Comparison of ENCODE assay signal across 8 mouse cellular contexts in the genomic region with DNA sequence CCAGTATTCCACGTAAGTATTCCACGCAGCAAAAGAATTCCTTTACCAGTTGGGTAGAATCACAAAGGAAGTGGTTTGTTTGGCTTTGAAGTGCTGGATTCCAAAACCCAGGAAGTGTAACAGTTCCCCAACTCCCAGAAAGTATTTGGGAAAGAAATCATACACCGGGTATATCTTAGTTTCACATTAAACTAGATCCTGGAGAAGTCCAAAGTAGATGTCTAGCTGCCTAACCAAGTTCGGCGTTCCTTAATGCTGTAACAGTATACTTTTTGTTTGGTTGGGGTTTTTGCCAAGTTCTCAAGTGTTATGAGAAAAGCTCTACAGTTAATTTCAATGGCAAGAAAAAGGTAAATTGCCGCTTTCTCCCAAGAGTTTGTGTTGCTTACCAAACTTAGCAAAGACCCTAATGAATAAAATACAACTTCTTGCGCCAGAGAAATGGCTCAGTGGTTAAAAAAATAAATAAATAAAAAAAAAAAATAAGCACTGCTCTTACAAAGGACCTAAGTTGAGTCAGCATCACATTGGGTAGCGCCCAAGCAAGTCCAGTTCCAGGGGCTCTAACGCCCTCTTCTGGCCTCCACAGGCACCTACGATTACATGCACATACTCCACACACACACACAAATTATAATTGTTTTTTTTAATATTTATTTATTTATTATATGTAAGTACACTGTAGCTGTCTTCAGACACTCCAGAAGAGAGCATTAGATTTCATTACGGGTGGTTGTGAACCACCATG. TPM values are rescaled to one million over a fixed set of nuclear protein-coding genes. Genes with fewer than 3 reads are reported as not detected.
DNase-seq lines count a peak whose midpoint lies in the region; ATAC-seq and TF ChIP-seq lines count a peak whose summit lies in the region.

No protein-coding gene starts in this region.

- H3K36me3 ChIP-seq in G1E (replicated peaks), result peaks cover 28% of the 10 kb centered on the region
- no peaks in the 10 kb centered on the region for H3K36me3 ChIP-seq in forebrain, embryonic 11.5 days (ENCODE audit: control insufficient read depth, insufficient read depth, low read length)
- H3K36me3 ChIP-seq in intestine, embryonic 14.5 days (ENCODE audit: control insufficient read depth, insufficient read depth, low read length), result peaks cover 27% of the 10 kb centered on the region
- peaks cover 13% of the 10 kb centered on the region for H3K36me3 ChIP-seq in small intestine, adult 2 months (ENCODE audit: control insufficient read depth, insufficient read depth, low read length)

- H3K9me3 ChIP-seq in G1E (replicated peaks), result no peaks in the 10 kb centered on the region
- H3K9me3 ChIP-seq in forebrain, embryonic 11.5 days (ENCODE audit: control insufficient read depth, low read length), result no peaks in the 10 kb centered on the region
- no peaks in the 10 kb centered on the region for H3K9me3 ChIP-seq in intestine, embryonic 14.5 days (ENCODE audit: control insufficient read depth, low read length)

- H3K4me3 ChIP-seq in G1E (ENCODE audit: low read depth, low read length), result peak overlapping the region; percentile 92
- H3K4me3 ChIP-seq in forebrain, embryonic 11.5 days (ENCODE audit: low read depth, low read length), result peak overlapping the region; percentile 96
- peak overlapping the region; percentile 88 for H3K4me3 ChIP-seq in intestine, embryonic 14.5 days (ENCODE audit: low read depth, low read length)
- H3K4me3 ChIP-seq in small intestine, adult 2 months (ENCODE audit: low read depth, low read length), result no peak overlapping the region

- H3K4me1 ChIP-seq in G1E (ENCODE audit: insufficient read depth, low read depth, low read length), result peaks cover 12% of the 10 kb centered on the region
- 0 out of 2 replicates have a peak, but pooled peaks cover 2% of the 10 kb centered on the region for H3K4me1 ChIP-seq in forebrain, embryonic 11.5 days (replicated peaks; ENCODE audit: control insufficient read depth, insufficient read depth, low read length)
- H3K4me1 ChIP-seq in intestine, embryonic 14.5 days (replicated peaks; ENCODE audit: control insufficient read depth, insufficient read depth, low read length), result peaks cover 5% of the 10 kb centered on the region
- H3K4me1 ChIP-seq in small intestine, adult 2 months (ENCODE audit: control insufficient read depth, insufficient read depth, insufficient read length, low read length), result no peaks in the 10 kb centered on the region

- no peak for ATAC-seq in G1E (ENCODE audit: extremely low read depth, insufficient number of reproducible peaks, low FRiP score, poor library complexity, severe bottlenecking)
- ATAC-seq in forebrain, embryonic 11.5 days (replicated peaks; ENCODE audit: low FRiP score), result no peak
- ATAC-seq in intestine, embryonic 14.5 days (replicated peaks; ENCODE audit: low FRiP score, low TSS enrichment, low read depth), result no peak

- H3K27ac ChIP-seq in forebrain, embryonic 11.5 days (ENCODE audit: low read depth, low read length), result peak overlapping the region; percentile 95; the same call in 1 of the 2 replicates
- peak overlapping the region; percentile 98 for H3K27ac ChIP-seq in intestine, embryonic 14.5 days (ENCODE audit: low read depth)
- H3K27ac ChIP-seq in small intestine, adult 2 months (ENCODE audit: insufficient read depth, low read depth, low read length), result peak overlapping the region; percentile 84; the same call in 1 of the 2 replicates

- H3K9ac ChIP-seq in forebrain, embryonic 11.5 days (ENCODE audit: low read length), result peak overlapping the region; percentile 97
- H3K9ac ChIP-seq in intestine, embryonic 14.5 days (ENCODE audit: low read length), result peak overlapping the region; percentile 89

- TF ChIP-seq POLR2A in small intestine, adult 2 months (IDR thresholded peaks at IDR 0.05; ENCODE audit: low read depth, low read length), result no peak

- peak; percentile 47 for DNase-seq in adrenal gland, adult 2 months
- DNase-seq in adrenal gland, postnatal 4 days (ENCODE audit: low spot score in 2 of 2), result no peak
- DNase-seq in G1E (ENCODE audit: low spot score), result no peak
- DNase-seq in forebrain, embryonic 11.5 days (ENCODE audit: low spot score), result no peak
- peak; percentile 52 for DNase-seq in intestine, embryonic 14.5 days (ENCODE audit: low spot score)
- peak; percentile 33 to 53 for DNase-seq in lung, adult 18-20 months
- no peak for DNase-seq in testis, postnatal 14 days (ENCODE audit: low spot score)

- peak overlapping the region; percentile 79 for H3K4me2 ChIP-seq in forebrain, embryonic 11.5 days (ENCODE audit: low read depth, low read length, severe bottlenecking)
- H3K4me2 ChIP-seq in intestine, embryonic 14.5 days (ENCODE audit: low read length), result peak overlapping the region; percentile 66

- 51% methylated on average over 11 of the region's 11 CpGs for WGBS in forebrain, embryonic 11.5 days
- WGBS in intestine, embryonic 14.5 days, result 38% methylated on average over 11 of the region's 11 CpGs
- WGBS in small intestine, adult 2 months, result 42% methylated on average over 11 of the region's 11 CpGs

- TF ChIP-seq CTCF in G1E (IDR thresholded peaks at IDR 0.05; ENCODE audit: low read depth, low read length), result 0 out of 2 replicates have a peak, but pooled peaks have one; percentile 32
- peak; percentile 37; the same call in 1 of the 2 replicates for TF ChIP-seq CTCF in small intestine, adult 2 months (IDR thresholded peaks at IDR 0.05; ENCODE audit: extremely low read depth, insufficient read length, insufficient replicate concordance, low read depth, low read length)

- H3K27me3 ChIP-seq in G1E (ENCODE audit: insufficient read depth, low read length), result no peaks in the 10 kb centered on the region
- H3K27me3 ChIP-seq in forebrain, embryonic 11.5 days (ENCODE audit: control insufficient read depth, insufficient read depth, low read length), result no peaks in the 10 kb centered on the region
- no peaks in the 10 kb centered on the region for H3K27me3 ChIP-seq in intestine, embryonic 14.5 days (replicated peaks; ENCODE audit: control insufficient read depth, insufficient read depth, low read length)
- no peaks in the 10 kb centered on the region for H3K27me3 ChIP-seq in small intestine, adult 2 months (ENCODE audit: control insufficient read depth, insufficient read depth, low read length)

RNA-seq across cellular contexts. Expression of gene Memo1, which starts 0.9 kb away (rescaled TPM):
- total RNA-seq in adrenal gland, adult 2 months (2021), result 100 to 1,000 TPM; 100 to 104 TPM
- polyA plus RNA-seq in adrenal gland, adult 2 months (2012; rRNA removed), result 57.4 and 61.3 TPM in 2 replicates
- total RNA-seq in adrenal gland, postnatal 4 days (2021), result 10 to 100 TPM; 88.3 to 94.1 TPM
- total RNA-seq in G1E (2014; fragmentation: Nextera tagmentation) (88.7 and 110 TPM in 2 replicates), G1E (2017) (194 and 216 TPM in 2 replicates)
- 61.6 and 76.8 TPM in 2 replicates for polyA plus RNA-seq in G1E (2012)
- polyA plus RNA-seq in forebrain, embryonic 11.5 days (2014; fragmentation: Nextera tagmentation; extraction: Ambion mirVana), result 77.9 and 83.7 TPM in 2 replicates
- 86.7 and 92.9 TPM in 2 replicates for polyA plus RNA-seq in intestine, embryonic 14.5 days (2014; fragmentation: Nextera tagmentation; extraction: Ambion mirVana)
- 11.0 and 11.6 TPM in 2 replicates for polyA plus RNA-seq in small intestine, adult 2 months (2012; rRNA removed)

RNA-seq across cellular contexts. Expression of gene Dpy30, which starts 27.5 kb away (rescaled TPM):
- total RNA-seq in adrenal gland, adult 2 months (2021), result 10 to 100 TPM; 78.9 to 85.8 TPM
- polyA plus RNA-seq in adrenal gland, adult 2 months (2012; rRNA removed), result 26.9 and 34.0 TPM in 2 replicates
- 100 to 1,000 TPM; 105 to 107 TPM for total RNA-seq in adrenal gland, postnatal 4 days (2021)
- total RNA-seq in G1E (2014; fragmentation: Nextera tagmentation), result 92.3 and 106 TPM in 2 replicates
- total RNA-seq in G1E (2017), result 128 and 130 TPM in 2 replicates
- 67.8 and 76.2 TPM in 2 replicates for polyA plus RNA-seq in G1E (2012)
- polyA plus RNA-seq in forebrain, embryonic 11.5 days (2014; fragmentation: Nextera tagmentation; extraction: Ambion mirVana), result 244 and 285 TPM in 2 replicates
- polyA plus RNA-seq in intestine, embryonic 14.5 days (2014; fragmentation: Nextera tagmentation; extraction: Ambion mirVana), result 239 and 242 TPM in 2 replicates
- polyA plus RNA-seq in small intestine, adult 2 months (2012; rRNA removed), result 10.3 and 17.8 TPM in 2 replicates

RNA-seq across cellular contexts. Expression of gene Spast, which starts 42.5 kb away (rescaled TPM):
- total RNA-seq in adrenal gland, adult 2 months (2021), result 10 to 100 TPM; 26.1 to 33.4 TPM
- polyA plus RNA-seq in adrenal gland, adult 2 months (2012; rRNA removed), result 11.0 and 12.5 TPM in 2 replicates
- total RNA-seq in adrenal gland, postnatal 4 days (2021), result 10 to 100 TPM; 38.2 to 39.0 TPM
- total RNA-seq in G1E (2014; fragmentation: Nextera tagmentation) (31.2 and 31.6 TPM in 2 replicates), G1E (2017) (33.9 and 41.2 TPM in 2 replicates)
- 7.9 and 10.4 TPM in 2 replicates for polyA plus RNA-seq in G1E (2012)
- polyA plus RNA-seq in forebrain, embryonic 11.5 days (2014; fragmentation: Nextera tagmentation; extraction: Ambion mirVana), result 41.1 and 45.1 TPM in 2 replicates
- polyA plus RNA-seq in intestine, embryonic 14.5 days (2014; fragmentation: Nextera tagmentation; extraction: Ambion mirVana), result 17.3 and 19.3 TPM in 2 replicates
- polyA plus RNA-seq in small intestine, adult 2 months (2012; rRNA removed), result 3.6 and 7.0 TPM in 2 replicates

Comparison
In these comparisons a context has a peak if more than half of its experiments do, and no peak if none do; other contexts are left out.
1. DNase-seq: peak in adrenal gland, adult 2 months (single experiment), intestine, embryonic 14.5 days (single experiment) and lung, adult 18-20 months (2 of 2); none in adrenal gland, postnatal 4 days (0 of 2), G1E (single experiment), forebrain, embryonic 11.5 days (single experiment) and testis, postnatal 14 days (single experiment).
2. Peak in every context shown above with its lines, with median percentiles within 50 percentile points of each other: H3K27ac ChIP-seq.